Mouse (Mus musculus) C2C12 (cell line): ENCODE measurements at regions not wholly inside any gene's neighbourhood (a gene's known extent, or its start where the extent isn't known, plus 50 kb on each side); places are given as distances from the start of the nearest gene placed in this dataset.

Experiments
- CEBPB ChIP-seq: IDR thresholded peaks from one replicate; pipeline ENCODE4 v1.6.1; 2011; ENCODE audit warnings: low read depth, mild to moderate bottlenecking, control low read depth, moderate library complexity
- CTCF ChIP-seq: IDR thresholded peaks from one replicate; pipeline ENCODE4 v1.5.1; 2011; ENCODE audit not compliant: control insufficient read depth, insufficient read depth, insufficient read length
- MAX ChIP-seq: IDR thresholded peaks from one replicate; pipeline ENCODE4 v1.6.1; 2011; ENCODE audit warnings: mild to moderate bottlenecking, control low read depth
- MYOG ChIP-seq: IDR thresholded peaks from one replicate; pipeline ENCODE4 v1.6.1; 2011; ENCODE audit not compliant: control insufficient read depth, insufficient read length; ENCODE audit errors: extremely low read depth
- USF1 ChIP-seq: IDR thresholded peaks from one replicate; pipeline ENCODE4 v1.6.1; 2011; ENCODE audit warnings: low read depth, mild to moderate bottlenecking, control low read depth, moderate library complexity

DNA sequence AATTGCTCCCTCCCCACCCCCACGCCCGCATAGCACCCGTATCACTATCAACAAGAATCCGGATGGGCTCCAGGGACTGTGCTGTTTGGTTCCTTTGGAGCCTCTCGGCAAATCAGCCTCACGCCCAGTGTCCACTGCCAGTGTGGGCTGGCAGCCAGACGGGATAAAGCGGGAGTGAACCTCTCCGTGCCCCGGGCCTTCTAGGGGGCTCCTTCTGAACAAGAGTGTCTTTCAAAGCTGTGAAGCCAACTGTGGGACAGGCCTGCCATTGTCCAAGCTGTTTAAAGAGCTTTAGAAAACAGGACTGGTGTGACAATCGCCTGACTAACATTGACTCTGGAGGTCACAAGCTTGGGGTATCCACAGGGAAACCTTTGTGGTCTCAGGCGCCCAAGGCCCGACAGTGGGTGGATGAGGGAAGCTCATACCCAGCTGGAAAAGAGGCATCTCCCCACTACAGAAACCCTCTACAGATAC is 76.9 kb upstream of the Dapl1 start:
- TF ChIP-seq CTCF (no peak), MYOG (no peak), MAX (no peak), CEBPB (no peak), USF1 (no peak)
